Mouse (Mus musculus) ovary, postnatal 10 days (tissue): ENCODE measurements around the gene Polr3gl.

ENCODE experiments used
- DNase-seq: peaks from one replicate; pipeline ENCODE4 v3.0.0; 2022; ENCODE audit warnings: low spot score

Gene Polr3gl

GRCm38 (mm10) chr3:96598156-96599068, 4.4 kb upstream of the Polr3gl start:
- no peak for DNase-seq

DNA sequence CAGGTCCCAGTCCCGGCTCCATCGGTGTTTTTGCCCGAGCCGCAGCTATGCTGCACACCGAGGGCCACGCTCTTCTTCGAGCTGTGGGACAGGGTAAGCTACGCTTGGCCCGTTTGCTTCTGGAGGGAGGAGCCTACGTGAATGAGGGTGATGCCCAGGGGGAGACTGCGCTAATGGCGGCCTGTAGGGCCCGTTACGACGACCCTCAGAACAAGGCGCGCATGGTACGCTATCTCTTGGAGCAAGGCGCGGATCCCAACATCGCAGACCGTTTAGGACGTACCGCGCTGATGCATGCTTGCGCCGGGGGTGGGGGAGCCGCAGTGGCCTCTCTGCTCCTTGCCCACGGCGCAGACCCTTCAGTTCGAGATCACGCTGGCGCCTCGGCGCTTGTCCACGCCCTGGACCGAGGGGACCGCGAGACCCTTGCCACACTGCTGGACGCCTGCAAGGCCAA, 3.5 kb upstream of the Polr3gl start:
- DNase-seq = no peak

- no peak for DNase-seq
These were observed 2.9 kb upstream of the Polr3gl start for GRCm38 (mm10) chr3:96596855-96597254.

GRCm38 (mm10) chr3:96596228-96596707, 2.3 kb upstream of the Polr3gl start, which contains the start of gene Ankrd34a:
Ankrd34a (plus strand) TSS chr3:96596636.
- no peak for DNase-seq

GRCm38 (mm10) chr3:96595661-96596060, 1.7 kb upstream of the Polr3gl start:
- no peak for DNase-seq

DNA sequence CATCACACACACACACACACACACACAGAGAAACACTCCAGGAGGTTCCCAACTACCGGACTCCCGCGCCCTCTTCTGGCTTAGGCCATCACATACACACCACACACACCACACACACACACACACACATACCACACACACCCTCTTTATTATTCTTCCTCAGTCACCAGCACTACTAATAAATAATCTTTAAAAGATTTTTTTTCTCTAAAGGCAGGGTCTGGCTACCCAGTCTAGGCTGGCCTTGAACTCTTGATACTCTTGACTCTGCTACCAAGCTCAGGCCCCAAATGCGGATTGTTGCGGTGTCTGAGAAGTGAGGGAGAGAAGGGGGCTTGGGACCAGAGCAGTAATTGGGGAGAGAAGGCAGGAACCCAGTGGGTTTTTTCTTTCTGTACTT, 870 bp upstream of the Polr3gl start:
- DNase-seq = no peak

- no peak for DNase-seq
These were observed 607 bp downstream of the Polr3gl start for GRCm38 (mm10) chr3:96593374-96593773.

DNA sequence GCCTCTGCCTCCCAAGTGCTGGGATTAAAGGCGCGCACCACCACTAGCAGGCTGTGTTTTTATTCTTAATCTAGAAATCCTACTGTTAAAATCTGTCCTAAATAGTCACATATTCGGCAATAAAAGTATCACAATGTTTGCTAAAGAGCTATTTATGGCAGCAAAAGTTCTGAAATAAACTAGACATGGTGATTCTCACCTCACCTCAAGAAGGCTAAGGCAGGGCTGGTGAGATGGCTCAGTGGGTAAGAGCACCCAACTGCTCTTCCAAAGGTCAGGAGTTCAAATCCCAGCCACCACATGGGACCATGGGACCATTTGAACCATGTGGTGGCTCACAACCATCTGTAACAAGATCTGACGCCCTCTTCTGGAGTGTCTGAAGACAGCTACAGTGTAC, 3.3 kb downstream of the Polr3gl start:
- DNase-seq = no peak

- DNase-seq = no peak
These were observed 10.6 kb downstream of the Polr3gl start for GRCm38 (mm10) chr3:96583386-96583785.

DNA sequence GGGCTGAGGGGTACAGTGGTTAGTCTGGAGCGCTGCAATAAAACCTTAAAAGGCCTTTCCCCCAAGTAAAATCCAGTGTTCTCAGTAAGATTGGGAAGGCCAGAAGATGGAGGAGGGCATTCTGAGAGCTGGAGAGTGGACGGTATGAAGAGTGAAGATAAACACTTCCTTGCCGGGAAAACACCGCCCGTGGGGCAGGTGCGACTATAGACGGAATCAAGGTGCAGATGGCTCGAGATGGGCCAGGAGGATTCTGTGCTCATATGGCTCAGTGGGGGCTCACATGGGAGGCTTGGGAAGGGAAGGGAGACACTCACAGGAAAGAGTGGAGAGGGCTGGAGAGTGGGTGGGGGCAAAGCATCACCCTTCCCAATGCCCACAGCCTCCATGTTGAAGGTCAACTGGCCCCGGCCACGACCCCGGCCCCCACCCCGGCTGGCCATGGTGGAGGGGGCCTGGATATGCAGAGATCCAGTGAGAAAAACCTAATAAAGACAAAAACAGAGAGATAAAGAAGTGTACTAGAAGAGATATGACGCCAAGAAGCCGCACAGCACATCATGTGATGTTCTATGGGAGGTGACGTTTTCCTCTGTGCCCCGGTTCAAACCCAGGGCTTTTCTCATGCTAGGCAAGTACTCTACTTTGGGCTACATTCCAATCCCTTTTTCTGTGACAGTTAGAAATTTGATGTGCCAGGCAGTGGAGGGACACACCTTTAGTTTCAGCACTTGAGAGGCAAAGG, 12.0 kb downstream of the Polr3gl start:
- DNase-seq = no peak

- no peak for DNase-seq
These were observed 12.8 kb downstream of the Polr3gl start for GRCm38 (mm10) chr3:96581141-96581540.

- DNase-seq = peak; percentile 78
These were observed 14.0 kb downstream of the Polr3gl start for GRCm38 (mm10) chr3:96579885-96580454.

DNA sequence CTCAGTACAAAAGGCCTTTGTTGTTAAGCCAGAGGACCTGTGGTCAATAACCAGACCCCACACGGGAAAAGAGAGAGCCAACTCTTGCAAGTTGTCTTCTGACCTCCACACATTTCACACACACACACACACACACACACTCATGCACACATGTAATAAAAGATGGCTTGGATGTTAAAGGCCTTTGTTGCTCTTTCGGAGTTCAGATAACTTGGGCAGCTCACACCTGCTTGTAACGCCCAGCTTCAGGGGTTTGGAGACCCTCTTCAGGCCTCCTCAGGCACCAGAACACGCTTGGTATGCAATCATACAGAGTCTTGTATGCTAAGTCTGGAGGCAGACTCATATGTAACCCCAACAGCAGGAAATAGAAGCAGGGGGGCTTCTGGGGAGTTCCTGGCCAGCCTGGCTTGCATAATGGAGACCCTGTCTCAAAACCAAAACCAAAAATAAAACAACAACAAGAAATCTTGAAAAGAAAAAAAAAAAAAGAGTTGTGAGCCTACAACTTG, 14.7 kb downstream of the Polr3gl start:
- no peak for DNase-seq

DNA sequence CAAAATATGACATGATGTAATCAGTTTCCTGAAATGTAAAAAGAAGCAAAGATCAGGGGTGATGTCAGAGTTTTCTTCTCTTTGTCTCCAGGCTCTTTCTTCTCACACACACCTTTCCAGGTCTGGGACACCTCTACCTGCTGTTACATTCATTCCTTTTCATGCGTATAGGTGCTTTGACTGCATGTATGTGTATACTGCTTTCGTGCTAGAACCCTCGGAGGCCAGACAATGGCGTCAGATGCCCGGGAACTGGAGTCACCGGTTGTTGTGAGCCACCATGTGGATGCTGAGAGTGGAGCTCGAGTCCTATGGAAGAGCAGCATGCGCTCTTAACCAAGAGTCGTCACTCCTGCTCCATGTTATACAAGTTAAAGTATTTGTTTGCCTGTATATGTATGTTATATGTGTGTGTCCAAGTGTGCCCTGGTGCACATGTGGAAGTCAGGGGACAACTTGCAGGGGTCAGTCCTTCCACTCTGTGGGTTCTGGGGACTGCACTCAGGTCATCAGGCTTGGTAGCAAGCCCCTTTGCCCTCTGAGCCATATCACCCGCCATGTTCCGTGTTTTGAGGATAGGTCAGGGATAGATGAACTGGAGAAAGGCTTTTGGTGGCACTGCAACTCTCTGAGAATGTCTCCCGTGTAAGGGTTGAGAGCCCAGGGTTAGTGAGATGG, 15.3 kb downstream of the Polr3gl start:
- DNase-seq = no peak

- no peak for DNase-seq
These were observed 16.4 kb downstream of the Polr3gl start for GRCm38 (mm10) chr3:96577566-96577965.

DNA sequence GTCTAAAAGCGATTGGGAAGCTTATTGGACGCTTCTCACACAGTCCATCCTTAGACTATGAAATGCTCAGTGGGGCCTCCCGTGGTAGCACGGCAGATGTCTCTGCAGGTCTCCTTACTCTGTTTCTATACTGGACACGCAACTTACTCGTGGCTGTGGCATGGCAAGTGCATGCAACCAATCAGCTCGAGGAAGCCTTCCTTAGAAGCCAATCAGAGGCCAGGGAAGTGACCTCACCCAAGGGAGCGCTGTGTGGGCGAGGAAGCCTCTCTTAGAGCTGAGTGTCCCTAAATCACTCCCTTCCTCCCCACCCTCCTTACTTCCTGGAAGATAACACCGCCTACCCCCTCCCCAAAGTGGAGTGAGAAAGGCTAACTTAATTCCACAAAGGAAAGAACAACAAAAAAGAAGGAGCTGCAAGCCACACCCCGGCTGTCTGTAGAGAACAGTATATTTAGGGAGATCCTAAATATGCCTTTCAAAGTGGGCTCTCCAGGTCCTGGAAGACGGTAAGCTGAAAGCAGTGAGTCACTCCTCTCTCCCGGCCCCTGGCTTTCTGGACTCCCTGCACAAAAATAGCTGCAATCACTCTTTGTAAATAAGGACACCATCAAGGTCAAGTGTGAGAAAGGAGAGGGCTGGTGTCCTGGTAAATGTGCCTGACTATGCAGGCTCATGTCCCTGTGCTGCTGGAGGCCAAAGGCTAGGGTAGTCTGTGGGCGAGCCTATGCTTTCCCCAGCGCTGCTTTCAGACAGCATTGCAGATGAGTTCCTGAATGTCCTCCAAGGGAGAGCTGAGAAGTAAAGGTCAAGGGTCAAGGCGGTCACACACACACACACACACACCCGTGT, 17.1 kb downstream of the Polr3gl start, which contains the start of gene Gm16253:
Gm16253 (plus strand) TSS at position 295 of the 852 bp plus-strand sequence.
- DNase-seq = peak; percentile 81

GRCm38 (mm10) chr3:96576005-96576658, 17.8 kb downstream of the Polr3gl start:
- no peak for DNase-seq

- no peak for DNase-seq
These were observed 18.6 kb downstream of the Polr3gl start for GRCm38 (mm10) chr3:96575272-96575984.
